Mouse (Mus musculus) hindbrain, embryonic 14.5 days (tissue): ENCODE data around the gene Got2. TPM values are rescaled to one million over a fixed set of nuclear protein-coding genes. Genes with fewer than 3 reads are reported as not detected.

Experiments used
- ATAC-seq: fragments of 200-750 bp; cut with Nextera tagmentation; 2 replicates; pipeline ENCODE4 v1.8.0; 2017; ENCODE audit warnings: moderate number of reproducible peaks, mild to moderate bottlenecking, moderate TSS enrichment, moderate library complexity; ENCODE audit not compliant: low FRiP score
- DNase-seq: peaks from one replicate; pipeline ENCODE4 v3.0.0-alpha.2; 2015; ENCODE audit warnings: low spot score
- H3K27ac ChIP-seq: fragments of 300-500 bp; sonication (generic); 2 replicates; pipeline ENCODE4 v1.5.1; 2014; ENCODE audit warnings: mild to moderate bottlenecking, moderate library complexity
- H3K27me3 ChIP-seq: fragments of 300-500 bp; sonication (generic); 2 replicates; pipeline ENCODE4 v1.6.1; 2014; ENCODE audit warnings: mild to moderate bottlenecking, low read length, mixed read lengths; ENCODE audit not compliant: control insufficient read depth, insufficient read depth
- H3K36me3 ChIP-seq: fragments of 300-500 bp; sonication (generic); replicated peaks from 2 replicates; pipeline ENCODE4 v1.6.1; 2014; ENCODE audit not compliant: control insufficient read depth, insufficient read depth
- H3K4me1 ChIP-seq: fragments of 300-500 bp; sonication (generic); replicated peaks from 2 replicates; pipeline ENCODE4 v1.6.1; 2014; ENCODE audit warnings: antibody characterized with exemption, low read length, mixed read lengths; ENCODE audit not compliant: control insufficient read depth, insufficient read depth
- H3K4me2 ChIP-seq: fragments of 300-500 bp; sonication (generic); replicated peaks from 2 replicates; pipeline ENCODE4 v1.6.1; 2014; ENCODE audit warnings: mild to moderate bottlenecking, moderate library complexity
- H3K4me3 ChIP-seq: fragments of 300-500 bp; sonication (generic); replicated peaks from 2 replicates; pipeline ENCODE4 v1.5.1; 2014; ENCODE audit warnings: mild to moderate bottlenecking, low read length
- H3K9ac ChIP-seq: fragments of 300-500 bp; sonication (generic); 2 replicates; pipeline ENCODE4 v1.6.1; 2014
- H3K9me3 ChIP-seq: fragments of 300-500 bp; sonication (generic); 2 replicates; pipeline ENCODE4 v1.6.1; 2016; ENCODE audit warnings: low read length; ENCODE audit not compliant: control insufficient read depth
- WGBS: fragments of 180-500 bp; shearing (Covaris S2); extraction: QIAGEN DNeasy Blood & Tissue Kit; methylation state at CpG from one replicate; pipeline ENCODE4 v1.1.7; 2014; 5-methylcytosine and 5-hydroxymethylcytosine counted together
- polyA plus RNA-seq: library from polyadenylated mRNA; unstranded; fragments of >200 nt; fragmentation: Nextera tagmentation; extraction: Ambion mirVana; gene quantifications from 2 replicates; pipeline ENCODE4 v1.2.1, GENCODE M21; 2014

The Got2 gene
- 90.5 and 102 TPM in 2 replicates for polyA plus RNA-seq

- peak within 1 kb of the TSS; percentile 88 for H3K9ac ChIP-seq
- H3K27me3 ChIP-seq: no peaks in the 10 kb centered on the region
- no peaks in the 10 kb centered on the region for H3K9me3 ChIP-seq
- WGBS: 8% methylated on average over 31 of the region's 31 CpGs
- peak within 1 kb of the TSS; percentile 74 for H3K4me2 ChIP-seq
- H3K36me3 ChIP-seq: no peaks in the 10 kb centered on the region
- H3K4me1 ChIP-seq: peaks cover 21% of the 10 kb centered on the region
- peak; percentile 89 for ATAC-seq
- peak within 1 kb of the TSS; percentile 83 for H3K27ac ChIP-seq
- DNase-seq: peak; percentile 94
- peak within 1 kb of the TSS; percentile 100 for H3K4me3 ChIP-seq
Observed at GRCm38 (mm10) chr8:95888285-95889136, at the start of gene Got2. TSS of gene Got2 (minus strand) at chr8:95888547.

- Histone ChIP-seq H3K4me3 (no peak overlapping the region), H3K9ac (no peak overlapping the region), H3K4me2 (no peak overlapping the region), H3K36me3 (no peaks in the 10 kb centered on the region), H3K27me3 (no peaks in the 10 kb centered on the region), H3K4me1 (no peaks in the 10 kb centered on the region), H3K9me3 (no peaks in the 10 kb centered on the region), H3K27ac (no peak overlapping the region)
- no peak for ATAC-seq
- DNase-seq: no peak
- WGBS: 97% methylated on average over 5 of the region's 5 CpGs
Observed at GRCm38 (mm10) chr8:95932841-95933240, 44.5 kb upstream of the Got2 start.

DNA sequence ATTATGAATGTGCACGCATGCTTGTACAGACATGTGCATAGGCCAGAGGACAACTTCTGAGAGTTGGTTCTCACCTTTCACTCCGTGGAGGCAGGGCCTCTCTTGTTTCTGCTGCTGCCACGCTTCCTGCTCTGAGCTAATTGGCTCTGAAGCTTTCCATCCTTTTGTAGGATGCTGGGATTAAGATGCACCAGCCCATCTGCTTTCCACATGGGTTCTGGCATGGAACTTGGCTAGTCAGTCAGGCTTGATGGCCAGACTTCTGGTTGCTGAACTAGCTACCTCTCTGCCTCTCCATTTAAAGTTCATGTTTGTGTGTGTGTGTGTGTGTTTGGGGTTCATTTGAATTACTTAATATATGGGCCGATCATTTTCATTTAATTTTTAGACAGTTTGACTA is 41.5 kb upstream of the Got2 start:
- DNase-seq: no peak
- ATAC-seq: no peak

GRCm38 (mm10) chr8:95916106-95916505 is 27.8 kb upstream of the Got2 start:
- H3K36me3 ChIP-seq: no peaks in the 10 kb centered on the region
- no peaks in the 10 kb centered on the region for H3K4me1 ChIP-seq
- DNase-seq: peak; percentile 28
- no peaks in the 10 kb centered on the region for H3K27me3 ChIP-seq
- H3K9me3 ChIP-seq: no peaks in the 10 kb centered on the region
- H3K9ac ChIP-seq: 0 out of 2 replicates have a peak overlapping the region, but pooled peaks have one; percentile 0
- peak overlapping the region; percentile 4 for H3K4me3 ChIP-seq
- WGBS: 3% methylated on average over 9 of the region's 9 CpGs
- peak; percentile 68; the same call in 1 of the 2 replicates for ATAC-seq
- peak overlapping the region; percentile 43 for H3K4me2 ChIP-seq
- no peak overlapping the region for H3K27ac ChIP-seq

More for the DNA sequence above, 41.5 kb upstream of the Got2 start:
- 62% methylated on average over 4 of the region's 4 CpGs for WGBS
- H3K9ac ChIP-seq: no peak overlapping the region
- H3K4me2 ChIP-seq: no peak overlapping the region
- H3K27ac ChIP-seq: no peak overlapping the region
- H3K4me1 ChIP-seq: no peaks in the 10 kb centered on the region
- H3K9me3 ChIP-seq: no peaks in the 10 kb centered on the region
- no peaks in the 10 kb centered on the region for H3K27me3 ChIP-seq
- H3K4me3 ChIP-seq: no peak overlapping the region
- no peaks in the 10 kb centered on the region for H3K36me3 ChIP-seq

- Histone ChIP-seq H3K27ac (no peak overlapping the region), H3K36me3 (no peaks in the 10 kb centered on the region), H3K9ac (no peak overlapping the region), H3K4me3 (no peak overlapping the region), H3K27me3 (no peaks in the 10 kb centered on the region), H3K4me1 (no peaks in the 10 kb centered on the region), H3K9me3 (no peaks in the 10 kb centered on the region), H3K4me2 (no peak overlapping the region)
- ATAC-seq (peak; percentile 89), DNase-seq (peak; percentile 92)
- WGBS: 9% methylated on average over 7 of the region's 7 CpGs
Observed at GRCm38 (mm10) chr8:95914905-95915643, 26.7 kb upstream of the Got2 start.

DNA sequence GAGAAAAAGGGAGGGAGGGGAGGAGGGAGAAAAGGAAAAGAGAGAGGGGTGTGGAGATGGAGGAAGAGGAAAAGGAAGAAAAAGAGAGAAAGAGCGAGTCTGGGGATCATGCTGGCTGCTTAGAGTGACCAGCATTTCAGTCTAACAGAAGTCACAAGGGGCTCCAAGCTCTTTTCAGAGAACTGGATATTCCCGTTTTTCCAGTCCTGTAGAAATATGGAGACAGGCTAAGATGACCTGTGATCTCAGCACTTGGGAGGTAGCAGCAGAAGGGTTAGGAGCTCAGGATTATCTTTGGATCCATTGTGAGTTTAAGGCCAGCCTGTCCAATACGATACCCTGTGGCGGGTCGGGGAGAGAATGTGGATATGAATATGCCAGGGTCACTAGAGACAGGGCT is 22.9 kb upstream of the Got2 start:
- H3K36me3 ChIP-seq: no peaks in the 10 kb centered on the region
- no peaks in the 10 kb centered on the region for H3K4me1 ChIP-seq
- no peak overlapping the region for H3K27ac ChIP-seq
- ATAC-seq (no peak), DNase-seq (no peak)
- no peak overlapping the region for H3K4me2 ChIP-seq
- no peak overlapping the region for H3K4me3 ChIP-seq
- H3K9me3 ChIP-seq: no peaks in the 10 kb centered on the region
- 85% methylated on average over 5 of the region's 5 CpGs for WGBS
- H3K27me3 ChIP-seq: no peaks in the 10 kb centered on the region
- no peak overlapping the region for H3K9ac ChIP-seq

- H3K4me1 ChIP-seq: no peaks in the 10 kb centered on the region
- H3K4me3 ChIP-seq: no peak overlapping the region
- H3K9me3 ChIP-seq: no peaks in the 10 kb centered on the region
- H3K4me2 ChIP-seq: no peak overlapping the region
- H3K36me3 ChIP-seq: no peaks in the 10 kb centered on the region
- DNase-seq (no peak), ATAC-seq (no peak)
- no peaks in the 10 kb centered on the region for H3K27me3 ChIP-seq
- H3K9ac ChIP-seq: no peak overlapping the region
- no peak overlapping the region for H3K27ac ChIP-seq
- 82% methylated on average over 11 of the region's 11 CpGs for WGBS
Observed at GRCm38 (mm10) chr8:95907885-95908284, 19.5 kb upstream of the Got2 start.

DNA sequence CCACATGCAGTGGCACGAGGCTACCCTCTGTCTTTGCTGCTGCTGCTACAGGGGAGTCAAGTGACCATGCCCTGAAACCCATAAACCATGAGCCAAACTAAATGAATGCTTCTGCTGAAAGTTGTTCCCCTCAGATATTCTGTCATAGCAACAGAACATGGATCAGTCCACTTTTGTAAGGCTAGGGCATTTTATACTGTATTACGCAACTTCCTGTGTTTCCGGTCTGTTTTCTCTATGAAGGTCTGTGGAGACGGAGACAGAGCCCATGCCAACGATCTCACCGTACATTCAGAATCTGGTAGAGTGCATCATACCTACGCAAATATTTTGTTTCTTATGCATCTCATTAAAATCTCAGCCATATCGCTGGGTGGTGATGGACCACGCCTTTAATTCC is 18.4 kb upstream of the Got2 start:
- H3K36me3 ChIP-seq: no peaks in the 10 kb centered on the region
- no peaks in the 10 kb centered on the region for H3K27me3 ChIP-seq
- no peak overlapping the region for H3K4me3 ChIP-seq
- no peak overlapping the region for H3K27ac ChIP-seq
- H3K9me3 ChIP-seq: no peaks in the 10 kb centered on the region
- no peaks in the 10 kb centered on the region for H3K4me1 ChIP-seq
- DNase-seq (no peak), ATAC-seq (no peak)
- H3K4me2 ChIP-seq: no peak overlapping the region
- WGBS: 90% methylated on average over 9 of the region's 9 CpGs
- H3K9ac ChIP-seq: no peak overlapping the region

DNA sequence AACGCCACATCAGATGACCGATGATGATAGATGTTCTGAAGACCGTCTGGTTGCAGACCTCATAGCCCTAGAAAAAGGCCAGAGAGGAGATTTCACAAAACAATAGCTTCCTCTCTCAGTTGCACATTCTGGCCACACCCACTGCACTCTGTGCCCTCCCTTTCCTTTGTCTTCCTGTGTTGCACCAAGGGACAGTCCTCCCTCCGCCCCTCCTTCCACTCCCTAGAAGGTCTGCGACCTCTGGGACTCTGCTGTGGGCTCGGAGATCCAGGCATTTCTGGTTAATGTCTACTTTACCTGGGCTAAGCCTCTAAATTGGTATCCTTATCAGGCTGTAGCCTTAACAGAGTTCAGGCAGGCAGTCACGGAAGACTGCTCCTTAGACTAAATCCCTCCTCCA is 13.5 kb upstream of the Got2 start:
- WGBS: 10% methylated on average over 7 of the region's 7 CpGs
- no peaks in the 10 kb centered on the region for H3K36me3 ChIP-seq
- H3K4me1 ChIP-seq: no peaks in the 10 kb centered on the region
- no peaks in the 10 kb centered on the region for H3K27me3 ChIP-seq
- no peaks in the 10 kb centered on the region for H3K9me3 ChIP-seq
- H3K4me2 ChIP-seq: no peak overlapping the region
- no peak overlapping the region for H3K9ac ChIP-seq
- DNase-seq (no peak), ATAC-seq (no peak)
- no peak overlapping the region for H3K27ac ChIP-seq
- no peak overlapping the region for H3K4me3 ChIP-seq
